Mouse (Mus musculus) embryonic facial prominence, embryonic 11.5 days (tissue): ENCODE results near the gene Itga3. TPM values are rescaled to one million over a fixed set of nuclear protein-coding genes. Genes with fewer than 3 reads are reported as not detected.
A peak's percentile ranks its signal among the peaks of the same experiment; 100 is the strongest.

Experiments
- ATAC-seq: fragments of 200-750 bp; cut with Nextera tagmentation; replicated peaks from 2 replicates; pipeline ENCODE4 v1.8.0; 2017; ENCODE audit warnings: low read depth; ENCODE audit not compliant: insufficient number of reproducible peaks, low FRiP score, low TSS enrichment
- DNase-seq: peaks from one replicate; pipeline ENCODE4 v3.0.0-alpha.2; 2015; ENCODE audit warnings: low spot score
- H3K27ac ChIP-seq: fragments of 300-500 bp; sonication (generic); replicated peaks from 2 replicates; pipeline ENCODE4 v1.5.1; 2014; ENCODE audit warnings: mild to moderate bottlenecking, low read depth, low read length, control low read depth
- H3K27me3 ChIP-seq: fragments of 300-500 bp; sonication (generic); 2 replicates; pipeline ENCODE4 v1.6.1; 2014; ENCODE audit warnings: mild to moderate bottlenecking, low read length, moderate library complexity, mixed read lengths; ENCODE audit not compliant: control insufficient read depth, insufficient read depth
- H3K36me3 ChIP-seq: fragments of 300-500 bp; sonication (generic); replicated peaks from 2 replicates; pipeline ENCODE4 v1.6.1; 2014; ENCODE audit warnings: low read depth, mild to moderate bottlenecking, low read length, moderate library complexity, mixed read lengths; ENCODE audit not compliant: control insufficient read depth, insufficient read depth
- H3K4me1 ChIP-seq: fragments of 300-500 bp; sonication (generic); 2 replicates; pipeline ENCODE4 v1.6.1; 2014; ENCODE audit warnings: low read length, mixed read lengths; ENCODE audit not compliant: control insufficient read depth, insufficient read depth
- H3K4me2 ChIP-seq: fragments of 300-500 bp; sonication (generic); 2 replicates; pipeline ENCODE4 v1.6.1; 2014; ENCODE audit warnings: low read depth, mild to moderate bottlenecking, control low read depth, low read length, moderate library complexity
- H3K4me3 ChIP-seq: fragments of 300-500 bp; sonication (generic); 2 replicates; pipeline ENCODE4 v1.5.1; 2014; ENCODE audit warnings: low read depth, low read length, control low read depth
- H3K9ac ChIP-seq: fragments of 300-500 bp; sonication (generic); replicated peaks from 2 replicates; pipeline ENCODE4 v1.6.1; 2014; ENCODE audit warnings: mild to moderate bottlenecking, control low read depth, low read length
- H3K9me3 ChIP-seq: fragments of 300-500 bp; sonication (generic); replicated peaks from 2 replicates; pipeline ENCODE4 v1.6.1; 2016; ENCODE audit warnings: mild to moderate bottlenecking, low read length, inconsistent platforms, mixed read lengths; ENCODE audit not compliant: control insufficient read depth
- WGBS: fragments of 180-500 bp; shearing (Covaris S2); extraction: QIAGEN DNeasy Blood & Tissue Kit; methylation state at CpG from one replicate; pipeline ENCODE4 v1.1.7; 2014; 5-methylcytosine and 5-hydroxymethylcytosine counted together
- polyA plus RNA-seq: library from polyadenylated mRNA; unstranded; fragments of >200 nt; fragmentation: Nextera tagmentation; extraction: Ambion mirVana; gene quantifications from 2 replicates; pipeline ENCODE4 v1.2.1, GENCODE M21; 2014

Itga3 gene
- 5.1 and 6.6 TPM in 2 replicates for polyA plus RNA-seq

DNA sequence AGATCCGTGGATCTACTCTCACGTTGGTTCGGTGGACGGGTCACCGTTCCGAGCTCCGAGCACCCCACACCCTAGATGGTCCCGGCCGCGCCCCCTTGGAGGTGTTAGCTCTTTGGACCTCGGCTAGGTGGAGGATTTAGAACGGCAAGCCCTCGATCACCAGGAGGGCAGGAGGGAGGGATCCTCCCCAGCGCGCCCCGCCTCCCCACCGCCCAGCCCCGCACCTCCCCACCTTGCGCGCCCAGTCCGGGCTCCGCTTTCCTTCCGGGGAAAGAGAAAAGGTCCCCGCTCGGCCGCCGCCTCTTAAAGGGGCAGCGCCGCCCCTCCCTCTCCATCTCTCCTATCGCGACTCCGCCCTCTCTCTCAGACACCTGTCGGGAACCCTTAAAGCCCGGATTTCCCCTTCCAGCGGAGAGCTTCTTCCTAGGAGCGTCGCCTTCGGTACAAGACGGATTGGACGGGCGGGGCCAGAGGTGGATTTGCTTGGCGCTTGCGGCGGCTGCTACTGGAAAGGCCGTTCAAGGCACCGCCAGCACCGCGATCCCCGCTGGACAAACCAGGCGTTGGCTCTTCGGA, at the start of gene Itga3:
Gene Itga3 (minus strand): TSS at position 266 of the 576 bp plus-strand sequence.
- Histone ChIP-seq H3K4me2 (peak within 1 kb of the TSS; percentile 97), H3K4me1 (0 out of 2 replicates have a peak, but pooled peaks cover 4% of the 10 kb centered on the region), H3K27ac (no peak within 1 kb of the TSS), H3K27me3 (peaks cover 16% of the 10 kb centered on the region), H3K9ac (peak within 1 kb of the TSS; percentile 57), H3K9me3 (no peaks in the 10 kb centered on the region), H3K36me3 (no peaks in the 10 kb centered on the region), H3K4me3 (peak within 1 kb of the TSS; percentile 56)
- under 1% methylated on average over 41 of the region's 51 CpGs for WGBS
- ATAC-seq: peak; percentile 72; the same call in 1 of the 2 replicates
- DNase-seq: peak; percentile 77

GRCm38 (mm10) chr11:95125366-95125948, 48.9 kb upstream of the Itga3 start:
- Histone ChIP-seq H3K9me3 (no peaks in the 10 kb centered on the region), H3K4me3 (no peak overlapping the region), H3K27me3 (peaks cover 36% of the 10 kb centered on the region), H3K36me3 (no peaks in the 10 kb centered on the region), H3K4me1 (peaks cover 8% of the 10 kb centered on the region), H3K4me2 (no peak overlapping the region), H3K27ac (no peak overlapping the region), H3K9ac (no peak overlapping the region)
- no peak for DNase-seq
- ATAC-seq: no peak
- 25% methylated on average over 7 of the region's 7 CpGs for WGBS

DNA sequence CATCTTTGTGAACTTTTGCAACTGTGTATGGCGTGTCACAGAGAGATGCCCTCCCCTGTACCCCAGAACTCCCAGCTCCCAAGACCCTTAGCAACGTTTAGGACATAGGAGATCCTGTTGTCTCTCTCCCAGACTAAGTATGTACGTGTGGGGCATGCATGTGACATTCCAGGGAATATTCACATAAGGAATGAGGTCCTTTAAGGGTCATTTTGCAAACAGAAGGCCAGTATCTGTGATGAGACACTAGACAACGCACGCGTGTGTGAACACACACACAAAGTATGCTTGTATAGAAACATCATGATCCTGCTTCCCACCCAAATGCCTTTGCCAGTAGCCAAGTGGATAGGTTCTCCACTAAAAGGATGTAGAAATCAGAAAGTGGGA, 45.5 kb upstream of the Itga3 start:
- ATAC-seq (no peak), DNase-seq (no peak)
- Histone ChIP-seq H3K36me3 (no peaks in the 10 kb centered on the region), H3K4me1 (peaks cover 8% of the 10 kb centered on the region), H3K9me3 (no peaks in the 10 kb centered on the region), H3K27me3 (peaks cover 50% of the 10 kb centered on the region), H3K9ac (peak overlapping the region; percentile 57), H3K4me2 (peak overlapping the region; percentile 69), H3K4me3 (peak overlapping the region; percentile 49), H3K27ac (no peak overlapping the region)
- 21% methylated on average over 6 of the region's 6 CpGs for WGBS

DNA sequence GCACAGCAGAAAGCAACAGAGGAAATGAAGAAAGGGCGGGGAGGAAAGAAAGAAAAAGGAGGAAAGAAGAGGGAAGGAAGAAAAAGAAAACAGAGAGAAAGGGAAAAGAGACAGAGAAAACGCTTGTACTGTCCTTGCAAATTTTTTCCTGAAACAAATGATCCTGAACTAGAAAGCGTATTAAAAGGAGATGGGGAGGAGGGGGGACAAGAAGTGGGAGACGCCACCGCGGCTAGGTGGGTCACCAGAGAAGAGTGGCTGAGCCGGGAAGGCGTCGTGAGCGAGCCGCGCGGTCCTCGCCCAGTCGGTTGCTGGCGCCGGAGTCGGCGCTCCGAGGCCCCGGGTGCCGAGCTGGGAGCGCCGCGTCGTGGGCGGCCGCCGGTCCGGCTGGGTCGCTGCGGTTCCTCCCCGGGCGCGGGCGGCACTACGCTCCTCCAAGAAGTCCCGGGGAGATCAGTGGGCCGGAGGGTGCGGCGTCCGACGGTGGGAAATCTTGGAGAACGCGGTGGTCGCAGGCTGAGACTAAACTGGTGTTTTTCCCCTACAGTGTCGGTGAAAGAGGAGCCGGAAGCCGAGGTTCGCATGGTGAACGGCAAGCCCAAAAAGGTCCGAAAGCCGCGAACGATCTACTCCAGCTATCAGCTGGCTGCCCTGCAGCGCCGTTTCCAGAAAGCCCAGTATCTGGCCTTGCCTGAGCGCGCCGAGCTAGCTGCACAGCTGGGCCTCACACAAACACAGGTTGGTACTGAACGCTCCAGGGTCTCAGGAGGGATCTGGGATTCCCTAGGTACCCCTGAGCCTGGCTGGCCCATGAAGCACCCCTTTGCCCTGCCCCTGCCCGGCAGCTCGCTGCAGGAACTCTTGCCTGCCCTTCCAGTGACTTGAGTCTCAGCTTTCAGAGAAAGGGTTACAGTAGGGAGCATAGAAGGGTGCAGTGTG, 44.8 kb upstream of the Itga3 start:
- Histone ChIP-seq H3K36me3 (no peaks in the 10 kb centered on the region), H3K4me1 (peaks cover 4% of the 10 kb centered on the region), H3K27ac (no peak overlapping the region), H3K4me3 (peak overlapping the region; percentile 49), H3K9ac (peak overlapping the region; percentile 57), H3K9me3 (no peaks in the 10 kb centered on the region), H3K4me2 (peak overlapping the region; percentile 69), H3K27me3 (peaks cover 50% of the 10 kb centered on the region)
- ATAC-seq (no peak), DNase-seq (no peak)
- under 1% methylated on average over 51 of the region's 63 CpGs for WGBS

DNA sequence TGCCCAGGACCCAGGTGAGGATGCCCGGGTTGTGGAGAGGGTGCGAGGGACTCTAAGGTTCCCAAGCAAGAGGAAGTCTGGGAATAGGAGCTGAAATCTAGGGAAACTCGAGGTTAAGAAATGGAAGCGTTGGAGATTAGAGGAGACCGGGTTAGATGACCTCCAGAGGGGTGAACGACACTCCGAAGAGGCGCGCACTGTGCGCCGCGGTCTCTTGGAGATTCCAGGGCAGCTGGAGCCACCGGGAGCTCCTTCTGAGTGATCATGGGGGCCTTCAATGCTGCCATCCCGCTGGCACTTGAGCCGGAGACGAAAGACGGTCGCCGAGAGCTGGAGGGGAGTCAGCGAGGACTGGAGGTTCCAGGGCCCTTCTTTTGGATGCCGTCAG, 44.0 kb upstream of the Itga3 start:
- Histone ChIP-seq H3K27me3 (peaks cover 50% of the 10 kb centered on the region), H3K4me1 (peaks cover 2% of the 10 kb centered on the region; the same call in 1 of the 2 replicates), H3K27ac (no peak overlapping the region), H3K4me2 (peak overlapping the region; percentile 71), H3K9ac (peak overlapping the region; percentile 57), H3K9me3 (no peaks in the 10 kb centered on the region), H3K36me3 (no peaks in the 10 kb centered on the region), H3K4me3 (peak overlapping the region; percentile 49)
- no peak for DNase-seq
- WGBS: under 1% methylated on average over 21 of the region's 21 CpGs
- no peak for ATAC-seq

DNA sequence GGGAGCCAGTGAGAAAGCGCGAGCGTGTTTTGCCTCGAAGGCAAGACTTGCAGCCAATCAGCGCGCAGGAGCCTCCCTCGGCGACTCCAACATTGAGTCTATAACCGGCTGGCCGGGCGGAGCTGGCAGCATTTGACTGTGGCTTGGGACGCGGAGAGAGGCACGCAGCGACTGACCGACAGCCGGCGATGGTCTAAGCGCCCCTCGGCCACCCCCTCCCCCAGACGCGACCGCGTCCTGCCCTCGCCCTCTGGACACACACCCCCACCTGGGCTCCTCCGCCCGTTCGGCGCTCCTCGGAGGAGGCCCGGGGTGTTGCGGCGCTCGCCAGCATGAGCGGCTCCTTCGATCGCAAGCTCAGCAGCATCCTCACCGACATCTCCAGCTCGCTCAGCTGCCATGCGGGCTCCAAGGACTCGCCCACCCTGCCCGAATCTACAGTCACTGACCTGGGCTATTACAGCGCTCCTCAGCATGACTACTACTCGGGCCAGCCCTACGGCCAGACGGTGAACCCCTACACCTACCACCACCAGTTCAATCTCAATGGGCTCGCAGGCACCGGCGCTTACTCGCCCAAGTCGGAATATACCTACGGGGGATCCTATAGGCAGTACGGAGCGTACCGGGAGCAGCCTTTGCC, 43.5 kb upstream of the Itga3 start, which contains the start of gene Dlx3:
Gene Dlx3 (plus strand): TSS at position 130 of the 643 bp plus-strand sequence.
- Histone ChIP-seq H3K4me3 (peak within 1 kb of the TSS; percentile 49), H3K27ac (no peak within 1 kb of the TSS), H3K4me1 (peaks cover 2% of the 10 kb centered on the region; the same call in 1 of the 2 replicates), H3K27me3 (peaks cover 50% of the 10 kb centered on the region), H3K9ac (peak within 1 kb of the TSS; percentile 57), H3K4me2 (peak within 1 kb of the TSS; percentile 71), H3K36me3 (no peaks in the 10 kb centered on the region), H3K9me3 (no peaks in the 10 kb centered on the region)
- peak; percentile 37; the same call in 1 of the 2 replicates for ATAC-seq
- WGBS: under 1% methylated on average over 55 of the region's 55 CpGs
- peak; percentile 82 for DNase-seq

DNA sequence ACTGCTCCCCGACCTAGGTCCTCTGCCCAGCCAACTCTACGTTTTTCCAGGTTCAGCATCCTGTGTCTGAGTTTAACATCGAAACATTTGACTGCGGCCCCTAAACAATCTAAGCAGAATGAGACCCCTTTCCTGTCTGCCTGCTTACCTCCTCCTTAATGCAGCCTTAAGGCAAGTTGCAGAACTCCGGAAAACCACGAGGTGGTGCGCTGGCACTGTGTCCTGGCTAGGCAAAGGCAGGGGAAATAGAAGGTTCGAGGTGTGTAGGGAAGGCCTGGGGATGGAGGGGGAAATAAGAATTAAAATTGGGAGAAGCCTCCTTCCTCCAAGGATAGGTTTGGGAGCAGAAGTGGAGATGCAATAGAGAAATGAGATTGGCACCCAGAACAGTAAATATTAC, 41.9 kb upstream of the Itga3 start:
- ATAC-seq (no peak), DNase-seq (peak; percentile 88)
- H3K27ac ChIP-seq: no peak overlapping the region
- H3K4me2 ChIP-seq: no peak overlapping the region
- no peak overlapping the region for H3K9ac ChIP-seq
- no peaks in the 10 kb centered on the region for H3K9me3 ChIP-seq
- H3K27me3 ChIP-seq: peaks cover 42% of the 10 kb centered on the region
- no peak overlapping the region for H3K4me3 ChIP-seq
- 2% methylated on average over 8 of the region's 8 CpGs for WGBS
- H3K4me1 ChIP-seq: peaks cover 2% of the 10 kb centered on the region; the same call in 1 of the 2 replicates
- no peaks in the 10 kb centered on the region for H3K36me3 ChIP-seq
